Mouse (Mus musculus) left cerebral cortex, postnatal 36 days (tissue): ENCODE data around the gene Ubox5. TPM values are rescaled to one million over a fixed set of nuclear protein-coding genes. Genes with fewer than 3 reads are reported as not detected.
A peak's percentile ranks its signal among the peaks of the same experiment; 100 is the strongest.
"Not testable (repeated sequence)": the region's sequence is repeated elsewhere in the genome, so short reads cannot be mapped to it uniquely, and the experiment has no call there.

ENCODE experiments used
- DNase-seq, 2 experiments: peaks; one replicate each; pipeline ENCODE4 v3.0.0; 2021 to 2022; ENCODE audit warnings: low spot score in 2 of 2, mixed read lengths in 1 of 2
- intact Hi-C: fragments of 180-260 bp; cut with DNase I; formaldehyde crosslinking; loops from one replicate; pipeline ENCODE4 v1.15.1; 2025
- total RNA-seq, 2 experiments: library from RNA; stranded (reverse); gene quantifications; 2 replicates each; pipeline ENCODE4 v1.2.3; 2021

The Ubox5 gene
- total RNA-seq, 2 experiments from 2014 or later, result 9.7 to 11.3 TPM

GRCm38 (mm10) chr2:130582552-130582951, 47.3 kb downstream of the Ubox5 start, which contains the start of gene Avp:
Gene Avp, minus strand, starts transcription at chr2:130582554.
- no peak for DNase-seq
- intact Hi-C loops, result no loop called here

DNA sequence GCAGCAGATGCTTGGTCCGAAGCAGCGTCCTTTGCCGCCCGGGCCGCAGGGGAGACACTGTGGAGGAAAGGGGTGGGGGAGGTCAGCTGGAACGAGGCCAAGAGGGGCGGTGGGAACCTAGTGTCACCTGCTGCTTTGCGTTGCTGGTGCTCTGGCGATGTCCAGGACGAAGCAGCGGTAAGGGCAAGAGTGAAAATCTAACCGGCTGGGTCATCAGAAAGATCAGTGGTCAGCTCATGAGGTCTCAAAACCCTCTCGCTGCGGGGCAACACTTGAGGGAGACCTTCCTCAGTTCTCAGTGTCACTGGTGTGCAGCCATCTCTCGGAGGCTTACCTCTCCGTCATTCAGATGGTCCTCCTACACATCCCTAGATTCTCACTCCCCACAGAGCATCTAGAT, 48.6 kb downstream of the Ubox5 start:
- intact Hi-C loops, result no loop called here
- no peak for DNase-seq

- intact Hi-C loops, result no loop called here
- no peak for DNase-seq
These were observed 50.0 kb downstream of the Ubox5 start for GRCm38 (mm10) chr2:130579791-130580190.

- DNase-seq, result peak; percentile 55 to 66
- intact Hi-C loops, result no loop called here
These were observed 51.7 kb downstream of the Ubox5 start for GRCm38 (mm10) chr2:130578148-130578547.

- intact Hi-C loops, result no loop called here
- DNase-seq, result no peak
These were observed 52.2 kb downstream of the Ubox5 start for GRCm38 (mm10) chr2:130577632-130578031.

DNA sequence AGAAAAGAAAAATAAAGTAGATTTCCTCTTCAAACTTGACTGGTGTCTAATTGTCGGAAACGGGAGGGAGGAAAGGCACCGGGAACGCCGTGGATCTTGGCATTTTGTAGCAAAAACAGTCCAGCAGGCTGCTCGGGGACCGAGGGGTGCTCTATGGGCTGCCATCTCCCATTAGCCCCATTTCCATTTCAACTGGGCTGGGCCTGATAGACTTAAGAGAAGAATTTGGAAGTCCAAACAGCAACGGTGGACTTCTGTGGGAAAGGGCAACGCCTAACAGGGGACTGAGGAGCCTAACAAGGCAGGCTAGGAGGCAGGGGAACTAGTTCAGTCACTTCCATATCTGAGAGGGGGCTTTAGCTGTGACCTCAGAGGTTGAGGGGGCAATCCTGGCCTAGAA, 52.8 kb downstream of the Ubox5 start:
- intact Hi-C loops, result no loop called here
- no peak for DNase-seq

DNA sequence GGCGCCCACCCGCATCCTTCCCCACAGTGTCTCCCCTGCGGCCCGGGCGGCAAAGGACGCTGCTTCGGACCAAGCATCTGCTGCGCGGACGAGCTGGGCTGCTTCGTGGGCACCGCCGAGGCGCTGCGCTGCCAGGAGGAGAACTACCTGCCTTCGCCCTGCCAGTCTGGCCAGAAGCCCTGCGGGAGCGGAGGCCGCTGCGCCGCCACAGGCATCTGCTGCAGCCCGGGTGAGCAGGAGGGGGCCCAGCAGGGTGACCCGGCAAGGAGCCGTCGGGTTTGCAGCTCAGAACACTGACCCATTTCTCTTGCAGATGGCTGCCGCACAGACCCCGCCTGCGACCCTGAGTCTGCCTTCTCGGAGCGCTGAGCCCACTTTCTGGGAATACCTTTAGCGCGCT, 53.3 kb downstream of the Ubox5 start:
- DNase-seq, intact Hi-C loops: not testable (repeated sequence)

DNA sequence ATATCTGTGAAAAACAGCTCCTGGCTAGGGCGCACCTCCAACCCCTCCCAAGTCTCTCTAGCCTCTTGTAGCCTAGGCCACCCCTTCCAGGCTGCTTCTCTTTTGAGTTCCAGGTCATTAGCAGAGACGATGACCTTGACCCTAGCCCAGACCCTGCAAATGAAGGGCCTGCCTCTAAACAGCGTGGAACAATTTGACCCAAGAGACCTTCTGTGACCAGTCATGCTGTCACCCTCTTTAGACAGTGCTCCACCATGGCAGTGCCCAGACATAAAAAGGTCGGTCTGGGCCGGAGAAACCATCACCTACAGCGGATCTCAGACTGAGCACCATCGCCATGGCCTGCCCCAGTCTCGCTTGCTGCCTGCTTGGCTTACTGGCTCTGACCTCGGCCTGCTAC, 54.0 kb downstream of the Ubox5 start, which contains the start of gene Oxt:
TSS of gene Oxt (plus strand) at position 301 of the 400 bp plus-strand sequence.
- DNase-seq, result no peak
- intact Hi-C loops, result no loop called here

GRCm38 (mm10) chr2:130574960-130575359, 54.9 kb downstream of the Ubox5 start:
- no peak for DNase-seq
- intact Hi-C loops, result no loop called here

- intact Hi-C loops, result loop anchor here (10.0 kb wide), 1 partner anchor 275 kb away; the partner anchor contains the start of gene Ebf4
- DNase-seq, result no peak
These were observed 59.9 kb downstream of the Ubox5 start for GRCm38 (mm10) chr2:130569926-130570325.

- intact Hi-C loops, result loop anchor here (10.0 kb wide), 1 partner anchor 274 kb away; the partner anchor contains the start of gene Ebf4
- no peak for DNase-seq
These were observed 60.9 kb downstream of the Ubox5 start for GRCm38 (mm10) chr2:130568921-130569320.

- no peak for DNase-seq
- intact Hi-C loops, result loop anchor here (10.0 kb wide), 1 partner anchor 270 kb away; the partner anchor contains the start of gene Ebf4
These were observed 64.9 kb downstream of the Ubox5 start for GRCm38 (mm10) chr2:130564983-130565382.

- intact Hi-C loops, result loop anchor here (10.0 kb wide), 1 partner anchor 269 kb away; the partner anchor contains the start of gene Ebf4
- no peak for DNase-seq
These were observed 65.8 kb downstream of the Ubox5 start for GRCm38 (mm10) chr2:130564063-130564462.

GRCm38 (mm10) chr2:130563212-130564055, 66.4 kb downstream of the Ubox5 start, which contains the start of gene Mrps26:
Gene Mrps26, plus strand, starts transcription at chr2:130563742.
- DNase-seq, result peak; percentile 94 to 95
- intact Hi-C loops, result loop anchor here (10.0 kb wide), 1 partner anchor 269 kb away; the partner anchor contains the start of gene Ebf4

GRCm38 (mm10) chr2:130558015-130558414, 71.8 kb downstream of the Ubox5 start:
- DNase-seq, result no peak
- intact Hi-C loops, result no loop called here

GRCm38 (mm10) chr2:130557462-130557861, 72.4 kb downstream of the Ubox5 start:
- intact Hi-C loops, result no loop called here
- DNase-seq, result no peak

- intact Hi-C loops, result no loop called here
- no peak for DNase-seq
These were observed 73.5 kb downstream of the Ubox5 start for GRCm38 (mm10) chr2:130556292-130556691.

- DNase-seq, result no peak
- intact Hi-C loops, result no loop called here
These were observed 75.0 kb downstream of the Ubox5 start for GRCm38 (mm10) chr2:130554841-130555240.

- intact Hi-C loops, result no loop called here
- DNase-seq, result no peak
These were observed 82.9 kb downstream of the Ubox5 start for GRCm38 (mm10) chr2:130546957-130547356.

DNA sequence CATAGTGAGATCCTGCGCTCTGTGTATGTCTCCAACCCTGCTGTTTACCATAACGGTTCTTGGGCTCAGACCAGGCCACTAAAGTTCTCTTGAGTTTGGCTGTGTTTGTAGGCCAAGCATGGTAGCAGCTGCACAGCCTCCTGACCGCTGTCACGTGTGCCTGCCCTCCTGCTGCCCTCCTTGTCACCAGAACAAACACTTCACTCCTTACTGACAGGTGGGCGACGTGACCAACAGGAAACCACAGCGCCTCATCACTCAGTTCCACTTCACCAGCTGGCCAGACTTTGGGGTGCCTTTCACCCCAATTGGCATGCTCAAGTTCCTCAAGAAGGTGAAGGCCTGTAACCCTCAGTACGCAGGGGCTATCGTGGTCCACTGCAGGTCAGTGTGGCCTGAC, 89.6 kb downstream of the Ubox5 start:
- intact Hi-C loops, result no loop called here
- no peak for DNase-seq
